Mouse (Mus musculus): ENCODE results near the gene Scn8a. TPM values are rescaled to one million over a fixed set of nuclear protein-coding genes. Genes with fewer than 3 reads are reported as not detected.

Scn8a gene
- polyA plus RNA-seq, 2 experiments, result 4.7 to 8.4 TPM

DNA sequence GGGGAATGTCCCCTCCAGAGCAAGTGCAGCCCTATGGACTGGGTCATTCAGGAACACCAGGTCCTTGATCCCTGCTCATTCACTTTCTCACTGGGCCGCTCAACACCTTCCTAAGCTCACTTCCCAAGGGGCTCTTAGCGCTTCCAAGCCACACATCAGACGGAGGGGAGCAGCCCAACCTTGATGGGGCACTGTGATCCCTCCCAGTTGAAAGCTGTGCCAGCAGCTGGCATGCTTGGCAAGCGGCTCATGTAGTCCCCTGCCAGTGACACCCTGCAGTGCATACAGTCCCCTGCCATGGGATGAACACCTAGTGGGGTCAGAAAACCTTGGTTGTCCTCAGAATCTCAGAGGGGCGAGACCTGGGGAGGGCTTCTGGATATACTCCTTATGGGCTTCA lies 204.4 kb downstream of the Scn8a start:
- Histone ChIP-seq H3K9ac (ENCODE audit: low read depth, low read length, severe bottlenecking) (no peak overlapping the region), H3K4me3 (replicated peaks; ENCODE audit: low read length) (no peak overlapping the region), H3K27ac (replicated peaks; ENCODE audit: low read depth, low read length) (no peak overlapping the region), H3K27me3 (ENCODE audit: control insufficient read depth, insufficient read depth, low read length) (no peaks in the 10 kb centered on the region), H3K4me1 (ENCODE audit: control insufficient read depth, insufficient read depth, low read length) (peaks cover 39% of the 10 kb centered on the region), H3K9me3 (ENCODE audit: control insufficient read depth, low read length) (no peaks in the 10 kb centered on the region), H3K36me3 (ENCODE audit: control insufficient read depth, insufficient read depth, low read length) (no peaks in the 10 kb centered on the region), H3K4me2 (replicated peaks; ENCODE audit: low read depth, low read length, severe bottlenecking) (no peak overlapping the region)
- no peak for ATAC-seq (ENCODE audit: low FRiP score, low read depth)
- TF ChIP-seq POLR2A (IDR thresholded peaks at IDR 0.05; ENCODE audit: borderline replicate concordance, extremely low read depth, insufficient read depth, insufficient read length), result no peak
- 74% methylated on average over 5 of the region's 5 CpGs for WGBS
- no peak for DNase-seq (ENCODE audit: low spot score)

DNA sequence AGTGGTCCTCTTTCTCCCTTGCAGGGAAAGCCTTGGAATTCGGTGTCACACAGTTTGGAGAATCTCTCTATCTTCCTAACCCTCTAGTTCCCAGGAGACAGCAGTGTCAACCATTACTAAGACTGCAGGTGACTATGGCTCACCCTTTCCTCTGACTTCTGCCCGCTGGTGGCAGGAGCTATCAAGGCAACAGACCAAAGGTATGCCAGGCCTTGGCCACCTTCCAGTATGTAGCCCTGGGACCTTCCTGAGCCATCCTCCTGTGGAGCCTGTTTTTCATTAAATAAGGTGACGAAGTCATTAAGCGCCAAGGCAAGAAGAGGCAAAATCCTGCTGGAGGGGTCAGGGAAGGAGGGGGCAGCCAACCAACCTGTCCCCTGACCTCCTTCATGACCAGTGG lies 205.5 kb downstream of the Scn8a start:
- Histone ChIP-seq H3K9me3 (ENCODE audit: control insufficient read depth, low read length) (no peaks in the 10 kb centered on the region), H3K27ac (replicated peaks; ENCODE audit: low read depth, low read length) (no peak overlapping the region), H3K27me3 (ENCODE audit: control insufficient read depth, insufficient read depth, low read length) (no peaks in the 10 kb centered on the region), H3K4me2 (replicated peaks; ENCODE audit: low read depth, low read length, severe bottlenecking) (no peak overlapping the region), H3K9ac (ENCODE audit: low read depth, low read length, severe bottlenecking) (no peak overlapping the region), H3K4me3 (replicated peaks; ENCODE audit: low read length) (no peak overlapping the region), H3K36me3 (ENCODE audit: control insufficient read depth, insufficient read depth, low read length) (no peaks in the 10 kb centered on the region), H3K4me1 (ENCODE audit: control insufficient read depth, insufficient read depth, low read length) (peaks cover 36% of the 10 kb centered on the region)
- WGBS, result 45% methylated on average over 4 of the region's 4 CpGs
- DNase-seq (ENCODE audit: low spot score) (no peak), ATAC-seq (ENCODE audit: low FRiP score, low read depth) (no peak)
- no peak for TF ChIP-seq POLR2A (IDR thresholded peaks at IDR 0.05; ENCODE audit: borderline replicate concordance, extremely low read depth, insufficient read depth, insufficient read length)

DNA sequence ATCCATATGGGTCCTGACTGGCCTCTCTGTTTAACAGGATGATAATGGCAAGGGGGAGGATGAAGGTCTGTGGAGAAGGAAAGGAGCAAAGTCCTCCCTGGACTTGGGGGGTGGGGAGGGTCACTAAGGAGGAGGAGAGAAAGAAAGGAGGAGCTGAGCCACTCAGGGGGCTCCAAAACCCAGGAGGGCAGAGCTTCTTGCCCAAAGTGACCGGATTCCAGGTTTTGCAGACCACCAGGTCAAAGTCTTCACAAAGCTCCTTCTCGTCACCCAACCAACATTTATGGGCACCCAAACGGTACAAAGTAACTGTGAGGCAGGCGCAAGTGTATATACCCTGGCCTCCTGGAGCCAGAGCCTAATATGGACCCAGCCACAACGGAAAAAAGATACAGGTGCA lies 206.0 kb downstream of the Scn8a start:
- no peak overlapping the region for H3K9ac ChIP-seq (ENCODE audit: low read depth, low read length, severe bottlenecking)

DNA sequence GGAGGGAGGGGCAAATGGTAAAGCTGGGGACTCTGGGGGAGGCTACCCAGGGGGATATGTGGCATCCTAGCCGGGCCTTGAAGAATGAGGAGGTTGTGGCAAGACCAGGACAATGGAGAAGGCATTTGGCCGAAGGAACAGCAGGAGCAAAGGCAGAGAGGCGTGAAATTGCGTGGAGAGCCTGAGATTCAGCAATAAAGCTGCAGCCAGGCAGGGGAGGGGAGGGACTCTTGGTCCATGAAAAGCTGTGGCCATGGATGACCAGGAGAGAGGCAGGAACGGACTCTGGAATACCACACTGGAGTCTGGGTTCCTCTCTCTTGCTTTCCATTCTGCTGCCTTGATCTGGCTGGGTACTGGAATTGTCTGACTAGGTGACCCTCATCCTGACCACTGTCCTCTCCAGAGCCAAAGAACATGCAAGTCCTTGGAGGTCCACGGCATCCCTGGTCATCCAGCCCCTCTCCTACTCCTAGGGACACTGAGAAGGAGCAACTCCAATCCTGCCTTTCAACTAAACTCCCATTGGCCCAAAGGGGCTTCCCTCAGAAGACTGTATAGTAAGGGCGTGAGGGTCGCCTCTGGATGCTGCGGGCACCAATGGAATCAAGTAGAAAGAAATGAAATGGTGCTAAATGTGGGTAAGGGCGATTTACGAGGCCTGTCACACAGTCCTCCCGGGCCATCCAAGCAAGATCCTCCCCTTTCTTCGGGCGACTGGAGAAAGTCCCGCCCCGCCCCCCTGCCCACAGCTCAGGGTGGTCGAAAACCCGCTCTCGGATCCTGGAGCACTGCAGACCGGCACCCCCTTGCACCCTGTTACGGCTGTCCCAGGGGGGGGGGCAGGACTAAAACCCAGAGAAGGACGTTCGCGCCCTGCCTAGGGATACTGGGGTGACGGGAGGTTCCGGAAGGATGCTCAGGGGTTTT lies 206.7 kb downstream of the Scn8a start:
- ATAC-seq (ENCODE audit: low FRiP score, low read depth) (no peak), DNase-seq (ENCODE audit: low spot score) (no peak)
- Histone ChIP-seq H3K4me3 (replicated peaks; ENCODE audit: low read length) (peak overlapping the region; percentile 88), H3K27ac (replicated peaks; ENCODE audit: low read depth, low read length) (no peak overlapping the region), H3K27me3 (ENCODE audit: control insufficient read depth, insufficient read depth, low read length) (no peaks in the 10 kb centered on the region), H3K36me3 (ENCODE audit: control insufficient read depth, insufficient read depth, low read length) (no peaks in the 10 kb centered on the region), H3K9me3 (ENCODE audit: control insufficient read depth, low read length) (no peaks in the 10 kb centered on the region), H3K4me1 (ENCODE audit: control insufficient read depth, insufficient read depth, low read length) (peaks cover 32% of the 10 kb centered on the region), H3K9ac (ENCODE audit: low read depth, low read length, severe bottlenecking) (peak overlapping the region; percentile 90; the same call in 1 of the 2 replicates), H3K4me2 (replicated peaks; ENCODE audit: low read depth, low read length, severe bottlenecking) (peak overlapping the region; percentile 78)
- TF ChIP-seq POLR2A (IDR thresholded peaks at IDR 0.05; ENCODE audit: borderline replicate concordance, extremely low read depth, insufficient read depth, insufficient read length), result no peak
- 6% methylated on average over 26 of the region's 26 CpGs for WGBS

More for the DNA sequence above, 206.0 kb downstream of the Scn8a start:
- Histone ChIP-seq H3K27me3 (ENCODE audit: control insufficient read depth, insufficient read depth, low read length) (no peaks in the 10 kb centered on the region), H3K4me2 (replicated peaks; ENCODE audit: low read depth, low read length, severe bottlenecking) (peak overlapping the region; percentile 78; the same call in 1 of the 2 replicates), H3K4me3 (replicated peaks; ENCODE audit: low read length) (0 out of 2 replicates have a peak overlapping the region, but pooled peaks have one; percentile 10), H3K9me3 (ENCODE audit: control insufficient read depth, low read length) (no peaks in the 10 kb centered on the region), H3K27ac (replicated peaks; ENCODE audit: low read depth, low read length) (no peak overlapping the region), H3K4me1 (ENCODE audit: control insufficient read depth, insufficient read depth, low read length) (peaks cover 31% of the 10 kb centered on the region), H3K36me3 (ENCODE audit: control insufficient read depth, insufficient read depth, low read length) (no peaks in the 10 kb centered on the region)
- WGBS, result 28% methylated on average over 5 of the region's 5 CpGs
- no peak for ATAC-seq (ENCODE audit: low FRiP score, low read depth)
- TF ChIP-seq POLR2A (IDR thresholded peaks at IDR 0.05; ENCODE audit: borderline replicate concordance, extremely low read depth, insufficient read depth, insufficient read length), result no peak
- no peak for DNase-seq (ENCODE audit: low spot score)

DNA sequence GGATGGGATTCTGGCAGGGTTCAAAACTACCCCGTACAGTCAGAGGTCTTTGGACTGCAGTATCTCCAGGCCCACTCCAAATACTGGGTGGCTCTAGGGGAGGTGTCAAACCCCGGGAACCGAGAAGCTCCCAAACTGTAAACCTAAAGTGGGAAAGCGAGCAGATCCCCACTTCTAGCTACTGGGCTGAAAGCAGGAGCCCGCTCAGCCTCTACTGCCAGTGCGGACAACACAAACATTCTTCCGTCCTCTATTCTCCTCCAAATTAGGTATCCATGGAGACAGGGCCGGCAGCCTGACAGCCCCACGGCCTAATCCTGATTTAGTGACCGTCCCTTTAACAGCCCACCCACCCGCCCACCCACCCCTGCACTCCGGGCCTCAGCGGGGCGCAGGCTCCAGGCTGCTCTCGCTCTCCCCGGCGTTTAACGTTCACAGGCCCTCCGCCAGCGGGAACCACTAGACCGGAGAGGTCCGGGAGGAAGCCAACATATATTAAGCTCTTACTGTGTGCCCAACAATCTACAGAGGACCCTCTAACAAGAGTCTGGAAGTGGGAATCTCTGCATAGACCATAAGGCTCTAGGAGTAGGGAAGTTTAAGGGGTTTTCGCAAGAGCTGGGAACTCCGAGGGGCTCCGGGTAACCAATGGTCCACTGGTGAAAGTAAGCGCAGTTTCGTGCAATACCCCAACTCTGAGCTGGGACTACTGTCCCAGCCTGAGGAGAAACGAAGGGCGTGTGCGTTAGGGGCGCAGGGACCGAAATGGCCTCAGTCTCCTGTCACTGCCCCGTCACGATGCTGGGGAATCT lies 207.5 kb downstream of the Scn8a start:
- Histone ChIP-seq H3K9ac (ENCODE audit: low read depth, low read length, severe bottlenecking) (peak overlapping the region; percentile 90), H3K36me3 (ENCODE audit: control insufficient read depth, insufficient read depth, low read length) (no peaks in the 10 kb centered on the region), H3K4me3 (replicated peaks; ENCODE audit: low read length) (peak overlapping the region; percentile 88), H3K27ac (replicated peaks; ENCODE audit: low read depth, low read length) (peak overlapping the region; percentile 69), H3K9me3 (ENCODE audit: control insufficient read depth, low read length) (no peaks in the 10 kb centered on the region), H3K4me1 (ENCODE audit: control insufficient read depth, insufficient read depth, low read length) (peaks cover 35% of the 10 kb centered on the region), H3K4me2 (replicated peaks; ENCODE audit: low read depth, low read length, severe bottlenecking) (peak overlapping the region; percentile 78), H3K27me3 (ENCODE audit: control insufficient read depth, insufficient read depth, low read length) (no peaks in the 10 kb centered on the region)
- DNase-seq (ENCODE audit: low spot score) (no peak), ATAC-seq (ENCODE audit: low FRiP score, low read depth) (no peak; the same call in 1 of the 2 replicates)
- WGBS, result under 1% methylated on average over 33 of the region's 34 CpGs
- no peak for TF ChIP-seq POLR2A (IDR thresholded peaks at IDR 0.05; ENCODE audit: borderline replicate concordance, extremely low read depth, insufficient read depth, insufficient read length)

Measured in limb, embryonic 14.5 days (tissue).